Mouse (Mus musculus) frontal cortex, postnatal 10 days (tissue): ENCODE measurements around the gene Tcirg1.
A peak's percentile ranks its signal among the peaks of the same experiment; 100 is the strongest.

Experiments
- DNase-seq, 2 experiments: peaks; one replicate each; pipeline ENCODE4 v3.0.0; 2022; ENCODE audit warnings: low spot score in 2 of 2, mixed read lengths in 1 of 2

Tcirg1 gene

DNA sequence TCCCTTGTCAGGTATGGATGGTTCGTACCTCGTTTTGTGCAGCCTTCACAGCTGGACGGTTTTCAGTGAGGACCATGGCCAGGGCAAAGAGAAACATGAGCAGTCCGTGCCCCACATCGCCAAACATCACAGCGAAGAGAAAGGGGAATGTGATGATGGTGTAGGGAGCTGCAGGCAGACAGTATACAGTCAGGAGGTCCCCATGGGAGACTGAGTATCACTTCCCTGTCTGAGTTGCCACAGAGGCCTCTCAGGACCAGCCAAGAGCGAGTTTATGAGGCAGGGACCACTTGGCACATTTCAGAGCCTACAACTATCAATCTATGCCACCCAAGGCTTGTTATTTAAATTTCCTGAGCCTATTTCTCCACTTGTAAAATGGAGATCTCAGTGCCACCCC lies 8.0 kb downstream of the Tcirg1 start:
- no peak for DNase-seq

DNA sequence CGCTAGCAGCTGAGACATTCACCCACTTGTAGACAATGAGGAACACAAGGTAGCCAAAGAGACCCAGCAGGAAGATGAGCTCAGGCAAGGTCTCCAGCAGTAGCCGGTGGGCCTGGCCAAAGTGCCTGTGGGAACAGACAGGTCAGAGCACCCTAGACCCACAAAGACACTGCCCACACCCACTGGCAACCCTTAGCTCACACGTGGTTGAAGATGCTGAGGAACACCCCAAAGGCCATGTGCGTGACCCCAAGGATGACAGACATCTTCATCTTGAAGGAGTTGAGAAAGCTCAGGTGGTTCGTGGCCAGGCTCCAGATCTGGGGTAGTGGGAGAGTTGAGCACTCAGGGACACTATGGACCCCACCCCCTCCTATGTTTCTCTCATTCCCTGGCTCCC lies 9.4 kb downstream of the Tcirg1 start:
- DNase-seq, result no peak

DNA sequence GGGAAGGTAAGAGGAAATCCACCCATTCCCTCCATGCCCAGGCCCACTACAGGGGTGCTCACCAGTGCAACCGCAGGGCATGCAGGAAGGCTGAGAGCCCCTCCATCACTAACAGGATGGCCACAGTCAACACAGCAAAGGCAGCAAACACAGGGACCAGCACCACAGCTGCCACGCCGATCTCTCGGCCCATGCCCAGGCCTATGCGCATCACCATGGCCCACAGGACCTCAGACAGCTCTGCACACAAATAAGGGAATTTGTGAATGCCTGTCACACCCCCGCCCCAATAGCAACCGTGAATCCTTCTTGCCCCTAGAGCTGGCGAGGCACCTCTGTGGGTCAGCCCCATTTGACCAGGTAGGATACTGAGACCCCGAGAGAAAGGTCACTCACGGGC lies 10.7 kb downstream of the Tcirg1 start:
- DNase-seq, result no peak

DNA sequence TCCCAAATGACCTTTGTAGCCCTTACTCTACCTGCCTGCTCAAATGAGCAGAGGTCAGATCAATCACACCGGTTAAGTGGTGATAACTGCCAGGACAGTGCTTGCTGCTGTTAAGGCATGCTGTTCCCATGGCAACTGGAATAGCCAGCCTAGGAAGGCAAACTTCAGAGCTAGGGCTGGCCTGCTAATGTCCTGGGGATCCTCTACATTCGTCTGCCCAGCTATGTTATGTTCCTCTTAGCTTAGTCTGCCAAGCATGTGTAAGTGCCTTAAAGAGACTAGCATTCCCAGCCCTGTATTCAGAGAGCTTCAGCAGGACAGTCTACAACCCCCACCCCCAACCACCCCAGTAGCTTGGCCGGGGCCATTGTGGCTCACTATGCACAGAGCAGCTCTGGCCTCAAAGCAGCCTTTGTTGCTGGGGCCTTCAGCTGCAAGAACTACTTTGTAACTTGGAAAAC lies 11.7 kb downstream of the Tcirg1 start:
- DNase-seq, result no peak

DNA sequence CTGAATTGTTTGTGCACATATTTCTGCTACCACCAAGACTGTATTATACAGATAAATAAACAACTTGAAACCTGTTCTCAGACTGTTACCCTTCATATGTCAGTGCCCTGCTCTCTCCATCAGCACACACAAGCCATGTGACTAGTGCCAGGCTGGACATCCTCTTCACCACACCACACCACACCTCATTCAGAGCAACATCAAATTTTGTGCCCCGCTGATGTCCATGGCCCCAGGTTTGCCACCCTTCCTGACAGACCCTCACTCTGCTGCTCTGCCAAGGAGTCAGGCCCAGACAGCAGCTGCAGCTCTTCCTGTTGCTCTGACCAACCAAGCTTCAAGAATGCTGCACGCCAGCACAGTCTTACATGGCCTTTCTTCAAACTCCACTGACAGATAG lies 12.6 kb downstream of the Tcirg1 start:
- DNase-seq, result no peak

DNA sequence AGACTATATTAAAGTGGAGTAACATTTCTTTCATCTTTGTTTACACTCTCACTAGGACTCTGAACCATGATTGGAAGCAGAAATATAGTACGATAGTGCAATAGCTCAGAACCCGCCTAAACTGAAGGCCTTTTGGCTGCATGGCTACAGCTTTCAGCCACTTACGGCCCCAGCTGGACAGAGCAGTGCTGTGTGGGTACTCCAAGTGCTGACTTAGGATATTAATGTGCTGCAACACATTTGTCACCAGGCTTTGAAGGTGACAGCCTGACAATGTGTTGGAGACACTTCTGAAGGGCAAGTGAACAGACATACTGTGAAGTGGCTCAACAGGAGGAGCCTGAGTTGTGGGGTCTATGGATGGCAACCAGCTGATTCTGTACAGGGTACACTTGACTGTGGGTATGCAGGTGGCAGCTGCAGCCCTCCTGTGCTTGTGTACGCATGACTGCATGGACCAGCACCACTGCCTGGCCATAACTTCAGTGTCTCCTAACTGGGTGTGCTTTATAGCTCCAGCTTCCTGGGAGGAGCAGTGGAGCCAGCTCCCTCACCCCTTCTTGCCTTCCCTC lies 13.3 kb downstream of the Tcirg1 start:
- no peak for DNase-seq

DNA sequence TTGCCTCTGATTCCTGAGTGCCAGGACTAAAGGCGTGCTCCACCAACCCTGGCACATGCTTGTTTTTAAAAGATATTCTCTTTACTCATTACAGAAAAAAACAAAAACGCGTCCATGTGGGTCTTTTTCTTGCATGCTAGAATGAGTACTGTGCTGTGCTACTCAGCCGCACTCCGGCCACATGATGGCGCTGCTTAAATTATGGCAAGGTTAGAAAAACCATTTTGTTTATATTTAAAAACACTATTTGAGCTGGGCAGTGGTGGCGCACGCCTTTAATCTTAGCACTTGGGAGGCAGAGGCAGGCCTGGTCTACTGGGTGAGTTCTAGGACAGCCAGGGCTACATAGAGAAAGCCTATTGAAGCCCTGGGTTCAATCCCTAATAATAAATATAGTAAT lies 16.8 kb downstream of the Tcirg1 start:
- DNase-seq, result no peak

DNA sequence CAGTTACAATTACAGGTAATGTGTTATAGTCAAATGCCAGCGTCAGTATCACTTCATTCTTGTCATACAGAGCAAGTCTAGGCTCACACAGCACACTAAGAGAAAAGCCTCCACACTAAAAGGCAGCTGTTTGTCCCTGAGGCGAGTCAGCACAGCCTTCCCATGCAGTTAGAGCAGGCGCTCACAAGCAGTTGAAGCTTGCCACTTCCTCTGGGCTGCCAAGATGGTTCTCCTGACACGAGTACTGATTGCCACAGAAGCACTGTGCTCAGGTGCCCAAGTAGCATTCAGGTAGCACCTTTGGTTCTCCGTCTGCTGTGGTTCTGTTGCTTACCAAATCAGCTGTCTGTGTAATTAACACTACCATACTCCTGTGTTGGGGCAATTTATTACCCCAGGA lies 17.8 kb downstream of the Tcirg1 start:
- DNase-seq, result no peak

DNA sequence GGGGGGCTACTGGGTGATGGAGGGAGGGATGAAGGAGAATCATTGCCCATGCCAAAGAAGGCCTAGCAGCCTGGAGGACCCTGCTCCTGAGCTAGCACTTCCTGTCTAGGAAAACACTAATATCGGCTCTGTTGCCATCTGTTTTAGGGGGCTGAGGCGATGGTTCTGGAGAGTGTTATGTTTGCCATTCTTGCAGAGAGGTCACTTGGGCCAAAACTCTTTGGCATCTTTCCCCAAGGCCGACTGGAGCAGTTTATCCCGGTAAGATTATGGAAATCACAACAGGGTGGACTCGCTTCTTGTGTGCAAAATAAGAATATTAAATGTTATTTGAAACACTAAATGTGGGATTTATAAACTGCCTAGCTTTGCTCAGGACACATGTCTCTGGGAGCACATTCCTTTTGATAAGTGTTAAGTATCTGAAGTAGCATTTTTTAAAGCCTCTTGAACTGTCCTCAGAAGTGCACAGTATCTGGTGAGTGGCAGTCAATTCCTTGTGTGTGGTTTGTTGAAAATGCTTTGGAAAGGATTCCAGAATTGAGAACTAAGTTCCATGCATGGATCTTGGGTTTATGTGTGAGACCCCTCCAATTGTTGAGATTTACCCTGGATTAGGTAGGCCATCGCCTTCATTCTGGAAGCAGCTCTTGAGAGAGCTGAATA lies 22.5 kb downstream of the Tcirg1 start:
- no peak for DNase-seq

DNA sequence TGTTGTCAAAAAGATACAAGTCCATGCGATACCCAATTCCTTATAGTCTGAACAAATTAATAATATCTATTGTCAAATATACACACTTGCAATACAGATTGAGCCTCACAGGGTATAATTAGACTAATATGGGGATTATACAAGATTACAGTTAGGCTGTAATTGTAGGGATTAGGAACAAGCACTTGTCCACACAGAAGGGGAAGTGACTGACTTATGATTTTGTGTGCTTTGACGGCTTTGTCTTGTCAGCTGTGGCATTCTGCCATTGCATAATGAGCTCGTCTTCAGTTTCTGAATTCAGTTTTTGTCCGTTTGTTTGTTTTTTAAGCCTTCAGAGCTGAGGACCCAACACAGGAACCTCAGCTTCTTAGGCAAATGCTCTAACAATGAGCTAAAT lies 24.7 kb downstream of the Tcirg1 start:
- no peak for DNase-seq

DNA sequence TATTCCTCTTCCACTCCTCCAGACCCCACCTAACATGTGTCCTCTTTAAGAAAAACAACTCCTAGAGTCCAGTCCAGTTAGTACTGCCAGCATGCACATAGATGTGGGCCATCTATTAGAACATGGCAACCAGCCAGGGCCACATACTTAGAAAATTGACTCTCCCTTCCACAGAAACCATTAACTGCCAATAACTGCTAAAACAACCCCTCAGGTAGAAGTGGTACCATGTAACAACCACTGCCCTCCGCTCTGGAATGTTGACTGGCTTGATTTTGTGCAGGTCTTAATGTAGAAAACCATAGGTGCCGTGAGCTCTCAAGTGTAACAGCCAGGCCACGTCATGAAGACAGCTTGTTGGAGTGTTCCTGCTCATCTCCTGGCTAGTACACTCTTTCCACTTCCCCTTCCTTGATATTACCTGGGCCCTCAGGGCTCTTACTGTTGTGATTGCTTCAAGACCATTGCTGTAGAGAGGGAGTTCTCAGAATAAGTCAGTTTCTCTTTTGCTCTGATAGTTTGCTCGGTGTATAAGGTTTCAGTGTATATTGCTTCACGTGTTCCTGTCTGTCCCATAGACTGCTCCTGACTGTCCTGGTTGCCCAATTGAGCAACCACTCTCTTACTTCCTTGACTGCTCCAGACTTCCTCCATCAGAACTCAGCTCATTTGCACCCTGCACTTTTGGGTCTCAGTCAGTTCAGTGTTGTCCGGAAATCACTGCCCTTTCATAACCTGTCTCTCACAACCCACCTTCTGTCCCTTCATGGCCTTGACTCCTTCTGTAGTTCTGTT lies 26.7 kb downstream of the Tcirg1 start:
- no peak for DNase-seq

DNA sequence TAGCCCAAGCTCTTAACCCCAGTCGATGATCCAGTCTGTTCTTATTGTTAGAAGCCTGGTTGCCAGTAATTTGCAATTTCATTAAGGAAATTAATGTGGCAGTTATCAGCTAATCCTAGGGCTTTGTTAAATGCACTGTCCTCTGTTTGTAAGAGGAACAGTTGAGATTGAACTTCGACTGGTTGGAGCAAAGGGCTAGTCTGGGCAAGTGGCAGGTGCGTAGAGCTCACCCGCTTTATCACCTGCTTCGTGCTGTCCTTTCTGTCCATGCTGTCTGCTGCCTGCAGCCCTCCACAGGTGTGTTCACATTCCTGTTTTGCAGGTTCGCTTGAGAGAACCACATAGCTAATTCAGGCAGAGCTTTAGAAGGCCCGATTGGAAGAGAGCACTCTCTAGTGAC lies 31.9 kb downstream of the Tcirg1 start:
- no peak for DNase-seq

DNA sequence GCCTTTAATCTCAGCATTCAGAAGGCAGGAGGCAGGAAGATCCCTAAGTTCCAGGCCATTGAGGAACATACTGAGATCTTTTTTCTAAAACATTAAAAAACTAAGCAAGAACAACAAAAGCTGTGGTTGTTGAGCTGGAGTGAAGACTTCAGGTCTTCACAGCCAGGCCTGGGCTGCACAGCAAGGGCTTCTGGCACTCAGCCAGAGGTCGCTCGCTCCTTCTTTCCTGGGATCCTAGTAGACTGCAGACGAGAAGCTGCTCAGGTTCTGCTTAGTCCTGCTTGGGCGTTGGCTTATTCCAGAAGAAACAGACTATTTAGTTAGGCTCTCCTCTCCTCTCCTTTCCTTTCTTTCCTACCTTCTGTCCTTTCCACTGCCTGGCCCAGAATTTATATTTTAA lies 34.6 kb downstream of the Tcirg1 start:
- no peak for DNase-seq

DNA sequence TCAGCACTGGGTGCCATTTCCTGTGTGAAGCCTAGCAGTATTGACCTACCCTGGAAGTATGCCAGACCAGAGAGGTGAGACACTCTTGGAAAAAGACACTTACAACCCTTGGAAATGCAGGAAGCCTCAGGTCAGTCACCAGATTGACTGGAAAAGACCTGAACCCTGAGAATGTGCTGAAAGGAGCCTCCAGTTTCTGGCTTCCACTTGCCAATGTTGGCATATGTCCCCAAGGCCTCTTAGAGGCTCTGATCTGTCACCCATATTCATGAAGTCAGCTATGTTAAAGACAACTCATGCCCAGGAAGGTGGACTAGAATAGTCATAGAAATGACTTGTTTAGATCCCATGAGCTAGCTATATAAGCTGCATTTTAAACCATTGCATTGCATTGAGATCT lies 35.5 kb downstream of the Tcirg1 start:
- DNase-seq, result no peak

DNA sequence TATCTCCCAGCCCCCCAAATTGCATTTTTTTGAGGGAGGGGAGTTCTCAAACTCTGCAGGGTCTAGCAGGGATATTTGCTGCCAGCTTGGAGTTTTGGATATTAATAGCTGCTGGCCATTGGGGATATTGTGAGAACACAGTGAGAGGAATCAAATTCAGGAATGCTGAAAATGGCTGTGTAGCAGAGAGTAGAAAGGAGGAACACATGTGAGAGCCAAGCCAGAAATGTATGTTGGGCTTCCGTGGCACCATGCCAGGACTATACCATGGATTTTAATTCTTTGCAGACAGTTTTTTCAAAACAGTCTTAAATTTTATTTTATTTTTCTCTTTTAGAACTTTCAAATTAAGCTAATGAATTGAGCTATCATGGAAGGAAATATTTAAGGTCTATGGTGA lies 38.6 kb downstream of the Tcirg1 start:
- DNase-seq, result no peak

DNA sequence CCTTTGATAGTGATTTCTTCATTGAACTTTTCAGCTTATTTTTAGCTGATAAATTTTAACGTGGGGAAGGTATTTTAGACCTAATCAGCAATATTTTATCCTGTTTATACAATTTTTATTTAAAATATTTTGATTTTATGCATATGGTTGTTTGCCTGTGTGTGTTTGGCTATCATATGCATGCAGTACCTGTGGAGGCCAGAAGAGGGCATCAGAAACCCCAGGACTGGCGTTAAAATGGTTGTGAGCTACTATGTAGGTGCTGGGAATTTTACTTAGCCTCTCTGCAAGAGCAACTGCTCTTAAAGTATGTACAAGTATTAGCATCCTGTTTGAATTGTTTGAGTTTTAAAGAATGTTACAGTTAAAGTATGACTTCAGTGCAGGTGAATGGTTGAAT lies 42.0 kb downstream of the Tcirg1 start:
- DNase-seq, result no peak

DNA sequence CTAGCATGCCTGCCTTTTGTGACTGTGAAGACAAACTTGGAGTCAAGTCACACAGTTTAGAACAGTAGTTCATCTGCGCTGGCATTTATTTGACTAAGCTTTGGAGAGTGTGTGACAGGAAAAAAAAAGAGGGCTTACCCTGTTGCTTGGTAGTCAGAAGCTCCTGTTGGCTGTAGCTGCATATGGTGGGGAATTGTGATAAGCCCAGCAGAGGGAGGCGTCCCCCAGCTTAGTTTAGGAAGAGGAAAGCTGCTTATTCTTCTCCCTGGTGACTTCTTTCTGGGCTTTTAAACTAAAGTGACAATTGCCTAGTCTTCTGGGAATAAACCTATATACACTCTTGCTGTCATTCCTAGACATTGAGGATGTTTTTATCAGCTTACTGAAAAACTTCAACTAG lies 44.2 kb downstream of the Tcirg1 start:
- no peak for DNase-seq

DNA sequence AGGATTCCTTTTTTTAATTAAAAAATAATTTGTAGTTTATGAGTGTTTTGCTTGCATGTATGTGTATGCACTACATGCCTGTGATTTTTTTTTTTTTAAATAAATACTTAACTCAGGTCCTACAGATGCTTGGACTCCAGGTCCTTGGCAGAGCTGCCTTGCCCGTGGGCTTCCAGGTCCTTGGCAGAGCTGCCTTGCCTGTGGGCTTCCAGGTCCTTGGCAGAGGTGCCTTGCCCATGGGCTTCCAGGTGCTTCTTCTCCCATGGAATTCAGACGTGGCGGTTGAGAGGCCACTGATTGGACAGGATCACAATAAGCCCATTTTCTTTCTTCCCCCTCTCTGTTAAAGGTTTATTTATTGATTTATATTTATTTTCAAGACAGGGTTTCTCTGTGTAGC lies 49.7 kb downstream of the Tcirg1 start:
- DNase-seq, result no peak

DNA sequence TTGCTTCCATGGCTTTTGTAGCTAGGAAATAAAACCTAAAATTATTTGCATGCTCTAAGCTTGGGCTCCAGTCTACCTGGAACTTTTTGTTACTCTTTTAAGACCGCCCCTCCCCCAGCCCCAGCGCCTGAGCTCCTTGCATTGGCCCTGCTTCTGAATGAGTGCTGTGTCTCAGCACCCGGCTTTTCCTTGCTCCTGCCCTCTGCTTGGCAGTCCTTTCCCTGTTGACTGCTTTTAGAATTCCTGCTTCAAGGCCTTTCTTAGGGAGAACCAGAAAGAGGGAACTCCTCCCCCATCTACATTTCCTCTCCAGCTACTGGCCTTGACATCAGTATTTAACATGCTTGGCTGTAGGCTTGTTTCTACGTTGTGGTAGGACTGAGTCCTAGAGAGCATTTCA lies 51.3 kb downstream of the Tcirg1 start:
- no peak for DNase-seq

DNA sequence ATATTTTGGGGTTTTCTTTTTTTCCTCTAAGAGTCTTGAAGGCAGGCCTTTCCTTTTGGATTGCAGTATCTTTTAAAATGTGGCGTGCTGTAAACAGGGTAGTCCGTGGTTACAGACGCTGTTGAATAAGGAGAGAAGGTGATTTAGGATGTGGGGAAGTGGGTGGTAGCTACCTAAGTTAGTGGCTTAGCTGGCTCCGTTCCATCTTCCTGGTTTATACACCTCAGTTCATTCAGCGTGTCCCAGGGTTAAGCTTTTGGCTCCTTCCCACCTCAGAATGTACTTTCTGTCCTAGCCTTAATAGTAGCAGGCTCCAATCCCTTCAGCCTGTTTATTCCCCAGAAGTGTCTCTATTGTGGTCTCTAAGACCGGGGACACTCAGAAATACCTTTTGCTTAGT lies 51.8 kb downstream of the Tcirg1 start:
- DNase-seq, result no peak

DNA sequence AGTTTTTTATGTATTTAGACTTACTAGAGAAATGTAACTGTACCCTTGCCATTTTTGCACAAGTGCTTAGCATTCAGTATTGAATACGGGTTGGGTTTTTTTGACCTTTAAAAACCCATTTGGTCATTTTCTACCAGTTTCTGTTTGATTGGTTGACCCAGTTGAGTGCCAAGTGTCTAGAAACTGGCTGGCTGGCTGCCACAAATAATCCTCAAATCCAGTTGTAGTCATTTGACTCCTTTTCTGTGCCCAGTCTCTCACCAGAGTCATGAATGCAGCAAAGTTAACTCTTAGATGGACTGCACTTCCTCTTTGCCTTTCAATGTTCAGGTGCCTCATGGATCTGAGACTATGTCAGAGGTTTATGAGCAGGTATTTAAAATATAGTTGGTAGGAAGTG lies 53.0 kb downstream of the Tcirg1 start:
- DNase-seq, result no peak

DNA sequence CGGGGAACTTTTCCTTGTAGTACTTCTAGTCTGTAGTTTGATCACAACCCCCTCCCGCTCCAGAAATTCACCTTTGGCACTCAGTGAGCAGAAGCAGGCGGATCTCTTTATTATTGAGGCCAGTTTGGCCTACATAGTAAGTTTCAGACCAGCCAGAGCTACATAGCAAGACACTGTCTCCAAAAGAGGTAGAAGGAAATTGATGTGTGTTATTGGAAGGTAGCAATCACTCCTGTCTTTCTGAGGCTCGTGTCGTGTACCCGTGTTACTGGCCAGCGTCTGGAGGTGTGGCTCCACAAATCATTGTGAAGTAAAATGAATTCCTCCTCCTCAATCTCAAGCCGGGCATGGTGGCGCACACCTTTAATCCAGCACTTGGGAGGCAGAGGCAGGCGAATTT lies 53.8 kb downstream of the Tcirg1 start:
- DNase-seq, result no peak

DNA sequence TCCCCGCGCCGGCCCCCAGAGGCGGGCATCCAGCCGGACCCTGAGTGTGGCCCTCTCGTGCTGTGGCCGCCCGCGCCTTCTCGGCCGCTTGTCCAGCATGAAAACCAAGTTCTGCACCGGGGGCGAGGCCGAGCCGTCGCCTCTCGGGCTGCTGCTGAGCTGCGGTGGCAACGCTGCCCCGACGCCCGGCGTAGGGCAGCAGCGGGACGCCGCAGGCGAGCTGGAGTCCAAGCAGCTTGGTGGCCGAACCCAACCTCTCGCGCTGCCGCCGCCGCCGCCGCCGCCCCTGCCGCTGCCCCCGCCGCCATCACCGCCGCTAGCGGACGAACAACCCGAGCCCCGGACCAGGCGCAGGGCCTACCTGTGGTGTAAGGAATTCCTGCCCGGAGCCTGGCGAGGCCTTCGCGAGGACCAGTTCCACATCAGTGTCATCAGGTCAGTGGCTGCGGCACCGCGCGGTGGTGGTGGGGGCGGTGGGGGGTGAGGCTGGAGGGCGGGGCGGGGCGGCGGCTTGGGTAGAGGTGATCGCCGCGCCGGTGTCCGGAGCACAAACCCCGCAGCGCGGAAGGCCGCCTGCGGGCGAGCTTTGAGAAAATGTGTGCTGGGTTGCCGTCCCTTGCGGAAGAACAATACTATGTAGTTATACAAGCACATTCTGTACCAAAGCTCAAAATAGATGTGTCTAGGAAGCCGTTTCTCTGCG lies 54.8 kb downstream of the Tcirg1 start:
- DNase-seq, result peak in 1 of 2 experiments; percentile 49
